Mouse (Mus musculus) induced T-regulatory cell, adult 2 months (primary cell): ENCODE results near the gene AW011738.
A peak's percentile ranks its signal among the peaks of the same experiment; 100 is the strongest.

Experiments used
- DNase-seq: peaks from one replicate; pipeline ENCODE4 v3.0.0-alpha.2; 2012; ENCODE audit warnings: low read depth

Gene AW011738

GRCm38 (mm10) chr4:156249567-156249966 lies 46.5 kb downstream of the AW011738 start:
- DNase-seq: no peak

GRCm38 (mm10) chr4:156251081-156251480 lies 48.0 kb downstream of the AW011738 start:
- DNase-seq: no peak

GRCm38 (mm10) chr4:156252140-156252539 lies 49.0 kb downstream of the AW011738 start:
- DNase-seq: no peak

- DNase-seq: no peak
These were observed 49.5 kb downstream of the AW011738 start for GRCm38 (mm10) chr4:156252619-156253018.

- peak; percentile 24 for DNase-seq
These were observed 49.9 kb downstream of the AW011738 start for GRCm38 (mm10) chr4:156253043-156253442.

GRCm38 (mm10) chr4:156254361-156255077 lies 51.4 kb downstream of the AW011738 start:
- peak; percentile 67 for DNase-seq
